Mouse (Mus musculus) thymus, adult 2 months (tissue): Measurements from ENCODE around the gene Sgf29. TPM values are rescaled to one million over a fixed set of nuclear protein-coding genes. Genes with fewer than 3 reads are reported as not detected.
"Not testable (repeated sequence)": the region's sequence is repeated elsewhere in the genome, so short reads cannot be mapped to it uniquely, and the experiment has no call there.

ENCODE experiments used
- DNase-seq: peaks from one replicate; pipeline ENCODE4 v3.0.0; 2021
- H3K27ac ChIP-seq: fragments of 200-500 bp; 2 replicates; pipeline ENCODE4 v1.5.1; 2012; ENCODE audit warnings: low read length, control low read depth; ENCODE audit not compliant: control insufficient read depth, insufficient read depth
- H3K27me3 ChIP-seq: fragments of 200-500 bp; 2 replicates; pipeline ENCODE4 v1.6.1; 2012; ENCODE audit warnings: mild to moderate bottlenecking, low read length, moderate library complexity, mixed read lengths; ENCODE audit not compliant: control insufficient read depth, insufficient read depth
- H3K36me3 ChIP-seq: fragments of 200-500 bp; 2 replicates; pipeline ENCODE4 v1.6.1; 2012; ENCODE audit warnings: mild to moderate bottlenecking, low read length, moderate library complexity; ENCODE audit not compliant: control insufficient read depth, insufficient read depth
- H3K4me1 ChIP-seq: fragments of 200-500 bp; replicated peaks from 2 replicates; pipeline ENCODE4 v1.6.1; 2012; ENCODE audit warnings: low read length; ENCODE audit not compliant: control insufficient read depth, insufficient read depth
- H3K4me3 ChIP-seq: fragments of 200-500 bp; 2 replicates; pipeline ENCODE4 v1.5.1; 2012; ENCODE audit warnings: mild to moderate bottlenecking, low read length, control low read depth, moderate library complexity; ENCODE audit not compliant: control insufficient read depth, insufficient read depth
- CTCF ChIP-seq: fragments of 200-500 bp; IDR thresholded peaks from 2 replicates; pipeline ENCODE4 v1.5.1; 2012; ENCODE audit warnings: mild to moderate bottlenecking, control low read depth, low read length, moderate library complexity, borderline replicate concordance; ENCODE audit not compliant: control insufficient read depth, poor library complexity, insufficient read depth; ENCODE audit errors: extremely low read depth
- POLR2A ChIP-seq: fragments of 200-500 bp; IDR thresholded peaks from 2 replicates; pipeline ENCODE4 v1.6.1; 2012; ENCODE audit warnings: mild to moderate bottlenecking, low read length, control low read depth, moderate library complexity; ENCODE audit not compliant: control insufficient read depth, poor library complexity, insufficient read depth; ENCODE audit errors: extremely low read depth
- WGBS: fragments of 180-500 bp; shearing (Covaris S2); methylation state at CpG from one replicate; pipeline ENCODE4 v1.1.7; 2018; 5-methylcytosine and 5-hydroxymethylcytosine counted together
- polyA plus RNA-seq: library from polyadenylated mRNA; depleted of rRNA; stranded (reverse); fragments of >200 nt; gene quantifications from 2 replicates; pipeline ENCODE4 v1.2.3, GENCODE M21; 2012

Gene Sgf29
- polyA plus RNA-seq, 1 experiment: 99.6 TPM

GRCm38 (mm10) chr7:126675104-126675503 is 26.0 kb downstream of the Sgf29 start:
- TF ChIP-seq CTCF: no peak
- no peak for TF ChIP-seq POLR2A
- DNase-seq: no peak
- Histone ChIP-seq H3K4me3 (no peak overlapping the region), H3K4me1 (no peaks in the 10 kb centered on the region), H3K27ac (no peak overlapping the region), H3K27me3 (no peaks in the 10 kb centered on the region), H3K36me3 (peaks cover 8% of the 10 kb centered on the region; the same call in 1 of the 2 replicates)
- WGBS: 98% methylated on average over 8 of the region's 8 CpGs

- TF ChIP-seq CTCF (no peak), POLR2A (no peak)
- no peaks in the 10 kb centered on the region for H3K4me1 ChIP-seq
- peaks cover 8% of the 10 kb centered on the region; the same call in 1 of the 2 replicates for H3K36me3 ChIP-seq
- no peak within 1 kb of the TSS for H3K4me3 ChIP-seq
- no peak for DNase-seq
- 91% methylated on average over 1 of the region's 1 CpGs for WGBS
- H3K27ac ChIP-seq: 0 out of 2 replicates have a peak within 1 kb of the TSS, but pooled peaks have one; percentile 6
- no peaks in the 10 kb centered on the region for H3K27me3 ChIP-seq
Observed at GRCm38 (mm10) chr7:126676207-126676606, 27.1 kb downstream of the Sgf29 start, which contains the start of gene Sult1a1. Gene Sult1a1 (minus strand): TSS chr7:126676432.

- Histone ChIP-seq H3K4me1 (no peaks in the 10 kb centered on the region), H3K4me3 (no peak overlapping the region), H3K36me3 (peaks cover 8% of the 10 kb centered on the region; the same call in 1 of the 2 replicates), H3K27ac (no peak overlapping the region), H3K27me3 (no peaks in the 10 kb centered on the region)
- WGBS: 82% methylated on average over 4 of the region's 4 CpGs
- no peak for DNase-seq
- no peak for TF ChIP-seq CTCF
- no peak for TF ChIP-seq POLR2A
Observed at GRCm38 (mm10) chr7:126676631-126677220, 27.6 kb downstream of the Sgf29 start.

- Histone ChIP-seq H3K27me3 (no peaks in the 10 kb centered on the region), H3K27ac (no peak overlapping the region), H3K36me3 (no peaks in the 10 kb centered on the region), H3K4me1 (no peaks in the 10 kb centered on the region), H3K4me3 (no peak overlapping the region)
- 97% methylated on average over 8 of the region's 8 CpGs for WGBS
- no peak for DNase-seq
- TF ChIP-seq POLR2A: no peak
- TF ChIP-seq CTCF: no peak
Observed at GRCm38 (mm10) chr7:126678545-126679341, 29.6 kb downstream of the Sgf29 start.

- no peak overlapping the region for H3K4me3 ChIP-seq
- no peak overlapping the region for H3K27ac ChIP-seq
- no peaks in the 10 kb centered on the region for H3K4me1 ChIP-seq
- no peaks in the 10 kb centered on the region for H3K36me3 ChIP-seq
- no peak for DNase-seq
- TF ChIP-seq CTCF (no peak), POLR2A (no peak)
- 95% methylated on average over 5 of the region's 5 CpGs for WGBS
- H3K27me3 ChIP-seq: no peaks in the 10 kb centered on the region
Observed at GRCm38 (mm10) chr7:126679683-126680082, 30.6 kb downstream of the Sgf29 start.

- WGBS: 98% methylated on average over 5 of the region's 5 CpGs
- H3K36me3 ChIP-seq: no peaks in the 10 kb centered on the region
Observed at GRCm38 (mm10) chr7:126681221-126681620, 32.1 kb downstream of the Sgf29 start.

GRCm38 (mm10) chr7:126688156-126688555 is 39.0 kb downstream of the Sgf29 start:
- H3K4me1 ChIP-seq, H3K4me3 ChIP-seq, H3K36me3 ChIP-seq, DNase-seq, H3K27ac ChIP-seq, H3K27me3 ChIP-seq: not testable (repeated sequence)
- WGBS: 67% methylated on average over 4 of the region's 4 CpGs

More at GRCm38 (mm10) chr7:126681221-126681620, 32.1 kb downstream of the Sgf29 start:
- Histone ChIP-seq H3K4me1 (no peaks in the 10 kb centered on the region), H3K27ac (no peak overlapping the region), H3K27me3 (no peaks in the 10 kb centered on the region), H3K4me3 (no peak overlapping the region)
- no peak for TF ChIP-seq CTCF
- TF ChIP-seq POLR2A: no peak
- no peak for DNase-seq
